Mouse (Mus musculus) embryonic fibroblast, embryonic 13.5 days (primary cell): ENCODE data around the gene Baz2a.

ENCODE experiments used
- CTCF ChIP-seq: IDR thresholded peaks from 2 replicates; pipeline ENCODE4 v1.5.1; 2011; ENCODE audit warnings: mild to moderate bottlenecking, control low read depth, low read length, moderate library complexity, borderline replicate concordance; ENCODE audit not compliant: insufficient read depth
- POLR2A ChIP-seq: IDR thresholded peaks from 2 replicates; pipeline ENCODE4 v1.6.1; 2011; ENCODE audit warnings: low read depth, mild to moderate bottlenecking, control low read depth, low read length, moderate library complexity

GRCm38 (mm10) chr10:128148789-128149365 lies 57.5 kb downstream of the Baz2a start:
- TF ChIP-seq POLR2A (no peak), CTCF (no peak)
